Mouse (Mus musculus) ovary, adult 2 months (tissue): ENCODE results near the gene Tma7. TPM values are rescaled to one million over a fixed set of nuclear protein-coding genes. Genes with fewer than 3 reads are reported as not detected.

Experiments
- polyA plus RNA-seq: library from polyadenylated mRNA; depleted of rRNA; stranded (reverse); fragments of >200 nt; gene quantifications from 2 replicates; pipeline ENCODE4 v1.2.3, GENCODE M21; 2012; rRNA removed

Tma7 gene
- 5.8 and 7.3 TPM in 2 replicates for polyA plus RNA-seq

DNA sequence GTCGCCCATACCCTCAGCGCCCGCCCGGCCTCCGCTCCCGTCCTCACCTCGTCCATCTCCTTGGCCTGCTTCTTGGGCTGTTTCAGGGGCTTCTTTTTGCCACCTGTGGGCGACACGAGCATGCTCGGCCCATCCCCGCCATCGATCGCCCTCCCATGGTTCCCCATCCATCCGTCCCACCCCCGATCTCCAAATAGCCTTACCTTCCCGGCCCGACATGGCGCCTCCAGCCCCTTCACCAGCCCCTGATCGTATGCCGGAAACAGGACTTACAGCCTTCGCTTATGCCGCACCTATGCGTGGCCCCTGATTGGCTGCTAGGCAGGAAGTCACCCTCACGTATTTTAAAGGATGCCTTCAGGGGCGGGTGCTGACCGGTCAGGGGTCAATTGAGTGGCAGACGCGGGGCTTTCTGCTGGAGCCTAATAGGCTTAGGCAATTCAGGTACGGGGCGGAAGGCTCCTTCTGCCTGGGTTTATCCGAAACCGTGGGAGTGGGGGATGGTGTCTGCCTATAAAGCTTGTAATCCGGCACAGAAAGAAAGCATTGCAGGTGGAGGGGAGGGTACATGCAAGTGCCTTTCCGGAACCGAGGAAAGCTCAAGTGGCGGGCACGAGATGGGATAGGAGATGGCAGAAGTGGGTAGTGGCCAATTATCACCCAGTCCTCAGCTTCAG, at the start of gene Tma7, which contains the start of gene Ccdc51:
Gene Tma7 (minus strand): TSS at position 464 of the 677 bp plus-strand sequence.
Gene Ccdc51 (plus strand): TSS at position 370 of the 677 bp plus-strand sequence.

DNA sequence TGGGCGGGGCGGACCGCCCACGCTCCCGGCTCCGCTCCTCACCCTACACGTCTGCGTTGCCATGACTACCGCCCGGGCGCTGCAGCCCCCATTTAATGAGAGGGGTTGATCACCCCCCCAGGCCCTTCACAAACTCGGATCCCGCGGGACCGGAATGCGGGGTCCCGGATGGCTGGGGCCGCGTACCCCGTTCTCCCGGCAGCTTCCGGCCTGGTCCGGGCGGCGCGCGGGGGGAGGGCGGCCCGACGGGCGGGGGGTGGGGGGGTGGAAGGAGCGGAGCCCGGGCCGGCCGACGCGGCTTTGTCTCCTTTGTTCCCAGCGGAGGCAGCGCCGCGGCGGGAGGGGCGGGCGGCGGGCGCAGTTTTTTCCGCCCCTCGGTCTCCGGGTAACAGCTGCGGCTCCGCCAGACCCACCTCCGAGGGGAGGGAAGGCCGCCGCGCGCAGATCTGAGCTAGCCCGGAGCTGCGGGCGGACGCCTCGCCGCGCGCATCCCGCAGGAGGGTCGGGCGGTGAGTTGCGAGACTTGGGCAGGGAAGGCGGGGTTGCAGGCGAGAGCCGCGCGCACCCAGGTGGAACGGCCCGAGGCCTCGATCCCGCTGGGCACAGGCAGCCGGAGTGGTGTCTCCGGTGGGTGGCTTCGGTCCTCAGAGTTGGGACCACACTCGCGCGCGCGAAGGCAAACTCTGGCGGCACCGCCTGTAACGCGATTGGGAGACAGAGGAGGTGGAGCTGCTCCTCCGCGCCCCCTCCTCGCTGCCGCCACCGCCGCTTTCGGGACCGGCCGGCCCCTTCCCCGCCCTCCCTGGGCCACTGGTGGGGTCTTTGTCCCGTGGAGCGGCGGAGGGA, 13.0 kb upstream of the Tma7 start, which contains the start of gene Plxnb1:
Gene Plxnb1 (plus strand): TSS at position 253 of the 846 bp plus-strand sequence.

GRCm38 (mm10) chr9:109073661-109074573, 8.5 kb downstream of the Tma7 start, which contains the start of gene Atrip:
Gene Atrip (minus strand): TSS chr9:109074124.

DNA sequence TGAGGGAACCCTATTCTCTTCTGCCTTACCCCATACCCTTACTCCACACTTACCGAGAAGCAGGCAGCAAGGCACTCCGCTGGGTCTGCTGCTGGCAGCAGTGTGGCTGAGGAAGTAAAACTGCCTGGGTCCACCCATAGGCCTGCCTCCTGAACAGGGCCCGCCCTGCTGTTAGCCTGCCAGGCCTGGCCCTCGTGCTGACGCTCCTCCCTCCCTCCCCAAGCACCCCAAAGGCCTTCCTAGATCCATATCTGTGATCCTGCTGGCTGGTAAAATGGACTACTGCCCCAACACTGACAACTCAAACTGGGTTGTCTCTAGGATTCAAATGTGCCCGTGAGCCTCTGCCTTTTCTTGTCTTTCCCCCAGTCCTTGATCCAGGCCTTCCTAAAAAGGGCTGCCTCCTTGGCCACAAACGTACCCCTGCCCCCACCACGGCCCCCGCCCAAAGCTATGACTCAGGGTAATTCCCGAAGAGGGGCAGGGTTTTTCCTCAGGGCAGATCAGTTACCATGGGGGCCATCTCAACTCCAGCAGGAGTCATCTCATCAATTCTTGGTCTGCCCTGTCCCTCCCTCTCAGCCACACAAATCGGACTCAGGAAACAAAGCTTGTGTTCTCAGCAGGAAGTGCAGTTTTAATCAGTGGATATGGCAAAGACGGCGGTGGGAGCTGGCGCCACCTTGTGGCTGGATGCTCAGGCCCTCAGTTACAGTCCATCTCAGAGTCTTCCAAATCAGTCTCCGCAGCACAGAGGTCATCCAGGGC, 23.1 kb downstream of the Tma7 start, which contains the start of gene Trex1:
Gene Trex1 (minus strand): TSS at position 599 of the 768 bp plus-strand sequence.

DNA sequence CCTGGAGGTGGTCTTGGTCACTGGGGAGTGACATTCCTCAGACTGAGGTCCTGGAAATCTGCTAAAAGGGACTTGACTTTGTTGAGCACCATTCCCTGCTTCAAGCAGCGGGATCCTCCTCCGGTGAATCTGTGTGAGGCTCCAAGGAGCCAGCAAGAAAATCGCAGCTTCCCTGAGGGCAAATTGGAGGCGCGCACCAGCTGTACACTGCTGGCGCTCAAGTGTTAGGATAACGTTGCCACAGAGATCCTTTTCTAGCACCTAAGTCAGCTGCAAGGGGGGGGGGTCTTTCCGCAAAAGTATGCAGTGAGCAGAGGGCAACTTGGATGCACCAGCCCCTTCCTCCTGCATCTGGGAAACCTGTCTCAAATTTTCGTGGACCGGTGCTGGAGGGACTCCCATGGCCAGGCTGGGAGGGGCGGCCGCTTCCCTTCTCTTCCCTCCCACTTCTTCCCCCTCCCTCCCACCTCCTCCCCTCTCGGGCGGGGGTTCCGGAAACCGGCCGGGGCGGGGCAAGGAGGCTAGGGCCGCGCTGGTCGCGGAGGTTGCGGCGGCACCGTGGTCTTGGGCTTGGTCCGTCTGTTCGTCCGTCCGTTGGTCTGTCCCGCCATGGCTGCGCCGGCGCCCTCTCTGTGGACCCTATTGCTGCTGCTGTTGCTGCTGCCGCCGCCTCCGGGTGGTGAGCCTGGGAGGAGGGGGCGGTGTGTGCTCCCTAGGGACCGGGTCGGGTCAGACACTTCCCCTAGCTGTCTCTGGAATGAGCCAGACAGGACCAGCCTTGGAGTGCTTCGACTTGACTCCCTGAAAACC, 44.1 kb downstream of the Tma7 start, which contains the start of gene Shisa5:
Gene Shisa5 (plus strand): TSS at position 480 of the 810 bp plus-strand sequence.

Other genes starting within 250 kb of the Tma7 start
- 21.4 and 22.8 TPM in 2 replicates for gene Slc26a6, start 229.3 kb downstream of the Tma7 start, polyA plus RNA-seq
- gene Tmem89, start 168.0 kb downstream of the Tma7 start, polyA plus RNA-seq = 0.31 TPM in 1 of 2 replicates, not detected in the other
- 658 and 727 TPM in 2 replicates for gene Uqcrc1, start 146.0 kb downstream of the Tma7 start, polyA plus RNA-seq
- 19.0 and 20.5 TPM in 2 replicates for gene Col7a1, start 129.0 kb downstream of the Tma7 start, polyA plus RNA-seq
- 0.68 and 1.5 TPM in 2 replicates for gene Ucn2, start 96.6 kb downstream of the Tma7 start, polyA plus RNA-seq
- gene Pfkfb4, start 90.8 kb downstream of the Tma7 start, polyA plus RNA-seq = 35.3 and 35.8 TPM in 2 replicates
- gene Shisa5, start 44.0 kb downstream of the Tma7 start, polyA plus RNA-seq = 577 and 1,079 TPM in 2 replicates
- gene Trex1, start 22.9 kb downstream of the Tma7 start, polyA plus RNA-seq = 128 and 138 TPM in 2 replicates
- gene Atrip, start 8.5 kb downstream of the Tma7 start, polyA plus RNA-seq = 43.3 and 45.4 TPM in 2 replicates
- 8.3 and 9.5 TPM in 2 replicates for gene Ccdc51, start 94 bp downstream of the Tma7 start, polyA plus RNA-seq
- gene Plxnb1, start 12.8 kb upstream of the Tma7 start, polyA plus RNA-seq = 72.4 and 89.8 TPM in 2 replicates
- 2.7 and 3.6 TPM in 2 replicates for gene Fbxw21, start 79.5 kb upstream of the Tma7 start, polyA plus RNA-seq
- gene Fbxw13, start 113.4 kb upstream of the Tma7 start, polyA plus RNA-seq = 0.75 and 0.92 TPM in 2 replicates
- 0.55 and 1.0 TPM in 2 replicates for gene Fbxw20, start 152.2 kb upstream of the Tma7 start, polyA plus RNA-seq
- 2.8 and 3.0 TPM in 2 replicates for gene Fbxw14, start 205.1 kb upstream of the Tma7 start, polyA plus RNA-seq